Mouse (Mus musculus): ENCODE data around the gene Chchd2. TPM values are rescaled to one million over a fixed set of nuclear protein-coding genes. Genes with fewer than 3 reads are reported as not detected.

Chchd2 gene
- polyA plus RNA-seq, 1 experiment from 2014 or later, result 510 TPM

DNA sequence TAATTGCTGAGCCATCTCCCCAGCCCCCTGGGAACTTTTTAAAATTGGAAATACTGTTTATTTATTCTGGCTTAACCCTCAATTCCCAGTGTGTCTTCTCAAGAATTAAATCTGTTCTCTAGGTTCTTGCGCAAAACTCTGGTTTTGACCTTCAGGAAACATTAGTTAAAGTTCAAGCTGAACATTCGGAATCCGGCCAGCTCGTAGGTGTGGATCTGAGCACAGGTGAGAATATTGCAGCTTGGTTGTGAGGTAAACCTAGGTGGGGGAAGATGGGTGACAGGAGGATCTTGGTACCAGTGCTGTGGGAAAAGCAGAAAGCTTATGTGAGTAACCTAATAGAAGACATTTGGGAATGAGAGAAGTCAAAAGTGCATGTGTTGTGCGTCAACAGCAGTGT, 42.4 kb downstream of the Chchd2 start:
- Histone ChIP-seq H3K4me1 (ENCODE audit: control insufficient read depth, low read depth, low read length) (peaks cover 12% of the 10 kb centered on the region), H3K9ac (ENCODE audit: low read depth, low read length) (no peak overlapping the region), H3K27ac (ENCODE audit: low read length) (no peak overlapping the region), H3K9me3 (replicated peaks; ENCODE audit: control insufficient read depth, low read length) (no peaks in the 10 kb centered on the region), H3K27me3 (ENCODE audit: control insufficient read depth, insufficient read depth, low read depth, low read length) (no peaks in the 10 kb centered on the region), H3K4me3 (ENCODE audit: low read depth, low read length) (no peak overlapping the region), H3K4me2 (ENCODE audit: low read depth, low read length) (no peak overlapping the region), H3K36me3 (ENCODE audit: control insufficient read depth, insufficient read depth) (peaks cover 19% of the 10 kb centered on the region)
- ATAC-seq (ENCODE audit: low read depth), result no peak
- 86% methylated on average over 5 of the region's 5 CpGs for WGBS (ENCODE audit: insufficient replicate concordance)

Other genes starting within 250 kb of the Chchd2 start
- 0.78 and 0.93 TPM in 2 replicates for gene Zfp11, start 217.4 kb downstream of the Chchd2 start, polyA plus RNA-seq (2015; fragmentation: Nextera tagmentation; extraction: Ambion mirVana)
- gene Sept14, start 179.0 kb downstream of the Chchd2 start, polyA plus RNA-seq (2015; fragmentation: Nextera tagmentation; extraction: Ambion mirVana), result not detected in 2 replicates
- gene Mrps17, start 172.0 kb downstream of the Chchd2 start, polyA plus RNA-seq (2015; fragmentation: Nextera tagmentation; extraction: Ambion mirVana), result 83.5 and 93.1 TPM in 2 replicates
- gene Nipsnap2, start 162.4 kb downstream of the Chchd2 start, polyA plus RNA-seq (2015; fragmentation: Nextera tagmentation; extraction: Ambion mirVana), result 23.1 and 23.8 TPM in 2 replicates
- gene Psph, start 100.0 kb downstream of the Chchd2 start, polyA plus RNA-seq (2015; fragmentation: Nextera tagmentation; extraction: Ambion mirVana), result 92.8 and 104 TPM in 2 replicates
- gene Sumf2, start 40.5 kb downstream of the Chchd2 start, polyA plus RNA-seq (2015; fragmentation: Nextera tagmentation; extraction: Ambion mirVana), result 15.2 and 15.7 TPM in 2 replicates
- gene Zbed5, start 8.3 kb upstream of the Chchd2 start, polyA plus RNA-seq (2015; fragmentation: Nextera tagmentation; extraction: Ambion mirVana), result 0.48 and 0.61 TPM in 2 replicates
- 0.12 and 0.13 TPM in 2 replicates for gene Phkg1, start 11.1 kb upstream of the Chchd2 start, polyA plus RNA-seq (2015; fragmentation: Nextera tagmentation; extraction: Ambion mirVana)
- 0.26 and 0.41 TPM in 2 replicates for gene Nupr1l, start 21.1 kb upstream of the Chchd2 start, polyA plus RNA-seq (2015; fragmentation: Nextera tagmentation; extraction: Ambion mirVana)
- gene Vkorc1l1, start 54.5 kb upstream of the Chchd2 start, polyA plus RNA-seq (2015; fragmentation: Nextera tagmentation; extraction: Ambion mirVana), result 17.3 and 18.6 TPM in 2 replicates
- gene Gusb, start 115.6 kb upstream of the Chchd2 start, polyA plus RNA-seq (2015; fragmentation: Nextera tagmentation; extraction: Ambion mirVana), result 30.5 and 30.6 TPM in 2 replicates
- gene Asl, start 141.8 kb upstream of the Chchd2 start, polyA plus RNA-seq (2015; fragmentation: Nextera tagmentation; extraction: Ambion mirVana), result 61.8 and 65.8 TPM in 2 replicates
- gene Crcp, start 141.8 kb upstream of the Chchd2 start, polyA plus RNA-seq (2015; fragmentation: Nextera tagmentation; extraction: Ambion mirVana), result 17.8 and 19.9 TPM in 2 replicates
- gene Tpst1, start 185.9 kb upstream of the Chchd2 start, polyA plus RNA-seq (2015; fragmentation: Nextera tagmentation; extraction: Ambion mirVana), result 19.6 and 20.9 TPM in 2 replicates